Mouse (Mus musculus): ENCODE data around the gene Ndufs4. TPM values are rescaled to one million over a fixed set of nuclear protein-coding genes. Genes with fewer than 3 reads are reported as not detected.
"Not testable (repeated sequence)": the region's sequence is repeated elsewhere in the genome, so short reads cannot be mapped to it uniquely, and the experiment has no call there.

The Ndufs4 gene
- total RNA-seq, 2 experiments from 2014 or later = 365 to 413 TPM

DNA sequence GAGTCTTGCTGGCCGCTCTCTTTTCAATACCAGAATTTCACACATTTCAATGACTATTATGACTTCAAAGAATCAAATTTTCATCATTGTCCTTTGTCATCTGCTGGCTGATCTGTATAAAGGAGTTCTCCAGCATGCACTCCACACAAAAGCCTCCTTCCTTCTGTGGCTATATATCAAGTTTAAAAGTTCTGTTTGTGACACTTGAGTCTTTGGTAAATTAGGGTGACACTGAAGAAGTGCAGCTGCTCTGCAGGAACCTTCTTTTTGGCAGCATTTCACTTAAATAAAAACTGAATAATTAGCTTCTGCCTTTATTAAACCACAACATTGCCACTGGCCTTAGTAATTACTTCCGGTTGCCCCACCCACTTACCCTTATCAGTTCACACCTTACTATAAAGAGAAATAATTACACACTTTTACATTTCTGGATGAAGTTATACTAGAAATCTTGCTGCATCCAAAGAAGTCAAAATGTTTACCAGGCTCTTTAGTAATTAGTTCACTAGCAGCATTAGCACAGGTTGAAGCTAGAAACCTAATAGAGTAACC lies 68.1 kb downstream of the Ndufs4 start:
- DNase-seq = no peak

DNA sequence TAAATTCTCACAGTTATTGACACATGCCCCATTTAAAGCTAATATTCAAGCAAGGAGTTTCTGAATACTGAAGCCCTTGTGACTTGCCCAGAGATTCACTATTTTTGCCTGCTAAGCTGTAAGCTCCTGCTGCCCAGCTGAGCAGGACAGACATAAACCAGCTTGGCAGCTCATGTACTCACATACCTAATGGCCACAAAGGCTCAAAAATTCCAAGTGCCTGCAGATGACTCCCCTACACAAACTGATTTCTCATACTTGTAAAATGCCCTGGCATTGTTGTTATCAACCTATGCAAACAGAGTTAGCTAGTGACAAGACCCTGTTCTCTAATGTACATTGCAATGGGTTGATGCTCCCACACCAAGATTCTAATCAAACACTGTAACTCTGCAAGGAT lies 68.9 kb downstream of the Ndufs4 start:
- no peak for DNase-seq

DNA sequence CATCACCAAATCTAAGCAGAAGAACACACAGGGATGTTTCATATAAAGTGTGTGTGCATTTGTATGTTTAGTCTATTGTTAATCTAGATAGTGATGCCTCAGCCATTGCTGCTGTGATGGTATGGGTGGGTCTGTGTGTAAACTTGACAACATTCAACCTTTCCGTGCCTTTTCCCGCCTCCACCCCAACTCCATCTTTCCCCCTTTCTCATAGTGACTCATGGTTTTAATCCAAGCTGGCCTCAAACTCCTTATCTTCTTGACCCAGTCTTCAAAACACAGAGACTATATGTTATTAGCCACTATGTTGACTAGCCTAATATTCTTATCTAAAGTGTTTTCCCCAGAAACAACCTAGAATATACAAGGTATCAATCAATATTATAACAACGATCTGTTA lies 72.7 kb downstream of the Ndufs4 start:
- DNase-seq = no peak

DNA sequence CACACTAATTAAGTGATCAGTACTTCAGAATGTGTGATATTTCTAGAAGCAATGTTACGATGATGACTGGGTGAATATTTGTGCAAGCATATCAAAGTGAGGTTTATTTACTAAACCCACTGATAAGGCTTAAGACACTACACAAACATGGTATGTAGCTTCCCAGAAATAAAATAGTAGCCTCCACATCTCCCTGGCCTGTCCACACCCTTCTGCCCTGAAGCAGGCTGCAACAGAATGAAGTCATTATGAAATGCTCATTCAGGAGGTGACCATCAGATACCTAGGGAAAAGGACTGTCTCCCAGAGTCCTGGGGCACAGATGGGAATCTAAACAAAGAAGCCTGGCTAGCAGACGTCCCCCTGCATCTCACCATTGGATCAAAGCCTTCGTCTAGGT lies 73.1 kb downstream of the Ndufs4 start:
- no peak for DNase-seq

DNA sequence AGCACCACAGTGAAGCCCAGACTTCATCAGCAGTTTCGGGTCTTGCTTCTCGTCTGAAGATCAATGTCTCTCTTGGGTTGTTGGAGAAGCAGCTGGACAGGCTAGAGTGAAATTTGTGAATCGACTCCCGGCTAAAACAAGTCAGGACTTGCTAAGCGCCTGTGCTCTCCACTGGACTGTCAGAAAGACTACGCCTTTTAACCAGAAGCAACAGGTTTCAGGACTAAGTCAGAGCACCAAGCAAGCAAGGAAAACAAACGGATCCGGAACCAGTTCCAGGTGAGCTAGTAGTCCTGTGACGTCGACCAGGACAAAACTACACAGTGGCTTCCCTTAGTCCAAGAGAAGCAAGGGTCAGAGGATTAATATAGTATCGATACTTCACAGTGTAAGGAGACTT lies 77.5 kb downstream of the Ndufs4 start:
- DNase-seq = no peak

DNA sequence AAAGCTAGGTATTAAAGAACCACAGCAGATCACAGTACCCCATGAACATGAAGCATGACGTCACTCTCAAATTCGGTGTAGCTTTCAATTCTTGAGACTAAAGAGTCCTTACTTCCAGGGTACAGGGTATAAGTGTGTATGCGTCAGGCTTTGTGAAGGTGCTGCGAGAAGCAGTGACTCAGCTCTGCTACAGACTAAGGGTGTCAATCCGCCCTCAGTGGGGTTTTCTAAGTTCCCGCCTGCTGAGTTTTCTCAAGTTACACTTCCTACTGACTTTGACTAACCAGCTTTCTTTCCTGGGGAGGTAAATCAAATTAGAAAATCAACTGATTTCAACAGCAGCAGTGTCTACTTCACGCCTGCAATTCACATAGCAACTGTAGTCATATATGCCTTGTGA lies 83.4 kb downstream of the Ndufs4 start:
- DNase-seq = no peak

DNA sequence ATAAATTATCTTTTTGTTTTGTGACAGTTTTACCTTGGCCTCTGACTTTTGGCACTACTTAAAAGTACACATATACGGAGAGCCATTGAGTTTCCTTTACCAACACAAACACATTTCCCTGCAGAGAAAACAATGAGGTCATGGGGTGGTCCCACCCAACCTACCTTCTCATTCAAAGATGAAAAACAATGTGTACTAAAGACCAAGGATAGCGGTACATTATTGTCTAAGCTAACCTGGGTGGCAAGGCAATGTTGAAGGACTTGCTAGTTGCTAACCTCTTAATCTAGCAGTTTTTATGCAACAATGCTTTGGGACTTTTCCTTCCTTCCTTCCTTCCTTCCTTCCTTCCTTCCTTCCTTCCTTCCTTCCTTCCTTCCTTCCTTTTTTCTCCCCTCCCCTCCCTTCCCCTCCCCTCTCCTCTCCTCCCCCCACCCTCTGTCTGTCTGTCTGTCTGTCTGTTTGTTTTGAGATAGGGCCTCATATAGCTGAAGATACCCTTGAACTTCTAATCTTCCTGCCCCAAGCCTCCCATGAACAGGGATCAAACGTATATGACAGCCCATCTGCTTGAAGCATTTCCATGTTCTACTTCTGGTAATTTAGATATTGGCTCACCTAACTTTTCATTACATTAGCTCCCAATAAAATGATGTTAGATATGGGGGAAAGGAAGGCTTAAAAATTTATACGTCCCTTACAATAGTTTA lies 84.4 kb downstream of the Ndufs4 start:
- no peak for DNase-seq

DNA sequence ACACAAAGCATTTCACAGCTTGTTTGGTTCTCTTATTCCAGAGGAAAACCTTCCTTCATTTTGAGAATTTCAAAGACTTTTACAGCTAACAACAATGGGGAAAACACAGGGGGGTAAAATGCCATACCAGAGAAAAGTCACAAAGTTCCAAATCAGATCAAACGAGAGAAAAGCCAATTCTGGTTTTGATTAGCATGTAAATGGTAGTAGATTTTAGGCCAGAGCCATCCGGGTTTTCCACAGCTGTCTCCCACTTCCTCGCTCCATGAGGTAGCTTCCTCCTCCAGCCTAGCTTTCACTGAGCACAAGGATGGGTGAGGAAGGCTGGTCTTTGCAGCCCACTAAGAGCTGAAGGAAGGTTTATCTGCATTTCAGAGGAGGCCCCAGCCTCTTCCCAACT lies 90.3 kb downstream of the Ndufs4 start:
- no peak for DNase-seq

DNA sequence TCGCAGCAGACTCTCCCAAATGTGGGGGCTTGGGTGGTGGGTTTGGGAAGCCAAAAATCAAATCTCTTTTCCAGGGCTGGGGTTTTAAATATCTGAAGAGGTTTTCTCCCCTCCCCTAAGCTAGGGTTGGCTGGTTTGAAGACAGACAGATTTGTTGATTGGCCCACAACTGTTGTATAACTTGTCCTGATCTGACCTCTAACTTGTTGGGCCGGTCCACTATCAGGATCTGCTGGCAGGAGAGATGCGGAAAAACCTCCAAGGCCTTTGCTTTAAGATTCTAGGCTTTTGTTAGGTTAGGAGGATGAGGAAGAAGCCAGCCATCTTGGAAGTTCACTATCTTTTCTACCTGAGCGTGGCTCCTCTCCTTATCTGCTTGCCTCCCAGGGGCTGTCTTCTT lies 91.5 kb downstream of the Ndufs4 start:
- DNase-seq = no peak

DNA sequence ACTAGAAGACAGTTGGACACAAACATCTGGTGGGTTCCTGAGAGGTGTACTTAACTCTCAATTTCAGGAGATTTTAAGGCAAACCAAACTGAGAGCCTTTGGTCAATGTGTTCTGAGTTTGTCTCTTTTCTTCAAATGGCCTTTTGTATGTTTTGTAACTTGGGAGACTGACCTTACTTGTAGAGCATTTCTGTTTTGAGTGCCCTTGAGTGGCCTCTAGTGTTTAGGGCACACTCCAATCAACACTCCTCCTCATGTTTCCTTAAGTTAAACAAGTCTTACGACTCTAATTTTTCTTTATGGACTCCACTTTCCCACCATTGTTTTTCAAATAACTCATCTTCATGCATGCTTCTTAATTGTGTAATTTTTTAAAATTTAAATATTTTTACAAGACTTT lies 98.6 kb downstream of the Ndufs4 start:
- no peak for DNase-seq

DNA sequence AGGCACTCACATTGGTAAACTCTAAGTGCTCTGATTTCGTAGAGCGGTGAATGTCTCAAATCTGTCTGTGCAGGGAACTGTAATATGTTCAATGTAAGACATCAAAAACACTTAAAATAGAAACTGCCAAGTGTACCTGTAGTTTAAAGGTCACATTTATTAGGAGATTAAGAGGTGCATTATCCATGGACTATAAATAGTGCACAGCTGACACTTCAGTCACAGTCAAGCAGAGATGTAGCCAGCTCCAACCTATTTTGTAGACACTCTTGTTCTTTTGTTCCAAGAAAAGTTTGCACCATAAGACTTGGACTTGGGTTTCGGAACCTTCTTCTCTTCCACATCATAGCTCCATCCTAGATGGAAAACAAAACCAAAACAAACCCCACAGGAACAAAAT lies 99.5 kb downstream of the Ndufs4 start:
- no peak for DNase-seq

DNA sequence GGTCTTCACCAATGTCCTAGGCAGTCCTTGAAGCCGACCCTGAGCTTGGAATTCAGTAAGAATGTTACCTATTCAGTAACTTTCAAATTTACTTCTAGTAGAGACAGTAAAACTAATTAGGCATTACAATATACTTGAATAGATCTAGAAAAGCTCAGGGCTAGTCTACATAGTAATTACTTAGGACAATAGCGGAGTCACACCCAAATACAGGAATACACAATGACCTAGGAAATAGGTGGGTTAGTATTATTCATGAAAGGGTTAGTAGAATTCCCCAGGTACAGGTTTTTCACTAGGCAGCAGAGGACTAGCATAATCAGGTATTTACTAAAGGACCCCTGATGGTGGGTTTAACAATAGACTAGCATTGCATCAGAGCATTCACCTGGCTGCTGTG lies 109.4 kb downstream of the Ndufs4 start:
- DNase-seq = not testable (repeated sequence)

DNA sequence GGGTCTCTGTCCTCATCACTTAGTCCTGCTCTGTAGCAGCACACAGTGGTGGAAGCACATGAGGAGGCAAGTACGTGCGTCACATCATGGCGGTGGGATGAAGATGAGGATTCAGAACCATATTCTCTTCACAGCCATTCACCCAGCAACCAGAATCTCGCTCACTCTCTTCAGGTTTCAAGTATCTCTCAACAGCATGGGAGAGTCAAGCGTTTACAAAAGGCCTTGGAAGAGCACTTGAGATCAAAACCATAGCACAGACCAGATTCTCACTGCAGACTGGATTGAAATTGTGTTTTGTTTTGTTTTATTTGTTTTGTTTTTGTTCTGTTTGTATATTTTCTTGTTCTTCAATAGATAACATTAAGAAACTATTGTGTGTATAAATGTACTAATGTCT lies 110.8 kb downstream of the Ndufs4 start:
- DNase-seq = no peak

DNA sequence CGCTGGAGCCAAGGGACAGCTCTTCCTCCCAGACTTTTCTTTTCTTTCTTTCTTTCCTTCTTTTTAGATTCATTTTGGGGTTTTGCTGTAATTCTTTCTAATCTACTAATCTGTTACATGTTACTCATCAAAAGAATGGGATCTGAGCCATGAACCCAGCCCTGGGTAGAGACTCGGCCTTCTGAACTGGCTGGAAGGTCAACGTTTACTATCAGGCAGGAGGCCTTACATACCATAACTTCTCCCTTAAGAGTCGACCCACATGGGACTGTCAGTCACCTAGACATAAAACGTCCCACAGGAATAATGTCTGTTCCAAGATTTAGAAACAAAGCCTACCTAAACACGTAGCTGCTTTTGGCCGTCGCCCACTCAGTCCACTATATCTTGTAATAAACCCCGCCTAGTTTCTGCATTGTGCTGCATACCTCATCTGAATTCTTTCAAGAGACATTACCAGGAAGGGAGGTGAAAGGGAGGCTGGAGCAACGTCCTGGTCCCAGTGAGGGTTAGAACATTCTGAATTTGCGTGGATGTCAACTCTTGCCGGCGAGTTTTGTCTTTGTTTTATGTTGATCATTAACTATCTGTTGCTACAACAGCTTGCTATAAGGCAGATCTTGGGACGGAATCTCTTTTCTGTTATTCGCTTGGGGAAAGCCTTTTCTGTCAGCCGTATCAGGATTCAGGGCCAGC lies 116.5 kb downstream of the Ndufs4 start:
- no peak for DNase-seq

DNA sequence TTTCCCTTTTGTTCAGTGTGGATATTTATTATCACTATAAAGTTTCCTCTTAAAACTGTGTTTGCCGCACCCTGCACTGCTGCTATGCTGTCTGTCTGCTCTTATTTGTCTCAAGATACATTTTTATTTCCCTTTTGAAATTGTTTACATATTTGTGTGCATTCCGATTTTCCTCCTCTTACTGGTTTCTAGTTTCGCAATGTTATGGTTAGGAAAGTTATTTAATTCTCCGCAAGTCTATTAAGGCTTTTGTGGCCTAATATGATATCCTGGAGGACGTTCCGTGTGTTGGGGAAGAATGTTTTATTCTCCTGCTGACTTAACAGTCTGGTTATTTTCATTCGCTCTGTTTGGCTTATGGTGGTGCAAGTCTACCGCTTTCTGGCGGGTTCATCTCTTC lies 120.3 kb downstream of the Ndufs4 start:
- no peak for DNase-seq

DNA sequence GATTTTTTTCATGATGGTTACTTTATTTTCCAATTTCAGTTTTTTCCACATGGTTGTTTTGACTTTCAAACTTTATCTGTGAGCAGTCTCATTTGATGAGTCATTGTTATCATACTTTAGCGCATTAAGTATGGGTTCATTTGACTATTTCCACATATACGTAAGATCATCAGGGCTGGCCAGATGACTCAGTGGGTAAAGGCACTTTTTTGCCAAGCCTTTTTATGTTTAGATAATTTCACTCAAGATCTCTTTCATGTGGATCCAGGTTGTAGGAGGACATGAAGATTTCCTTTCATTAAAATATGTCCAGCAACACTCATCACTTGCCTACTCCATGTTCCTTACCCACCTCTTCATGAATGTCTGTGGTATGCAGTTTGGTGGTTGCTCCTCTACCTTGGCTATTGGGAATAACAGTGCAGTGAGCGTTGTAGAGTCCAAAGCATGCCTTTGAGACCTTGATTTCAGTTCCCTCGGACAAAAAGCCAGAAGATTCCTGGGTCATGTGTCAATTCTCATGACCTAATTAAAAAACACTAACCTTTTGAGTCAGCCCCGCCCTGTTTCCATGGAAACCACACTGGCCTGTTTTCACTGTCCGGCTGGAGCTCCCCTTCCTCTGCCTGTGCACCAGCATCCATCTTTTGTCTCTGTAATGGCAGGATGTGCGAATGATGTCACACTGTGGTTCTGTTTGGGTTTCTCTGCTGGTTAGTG lies 127.4 kb downstream of the Ndufs4 start:
- DNase-seq = no peak

DNA sequence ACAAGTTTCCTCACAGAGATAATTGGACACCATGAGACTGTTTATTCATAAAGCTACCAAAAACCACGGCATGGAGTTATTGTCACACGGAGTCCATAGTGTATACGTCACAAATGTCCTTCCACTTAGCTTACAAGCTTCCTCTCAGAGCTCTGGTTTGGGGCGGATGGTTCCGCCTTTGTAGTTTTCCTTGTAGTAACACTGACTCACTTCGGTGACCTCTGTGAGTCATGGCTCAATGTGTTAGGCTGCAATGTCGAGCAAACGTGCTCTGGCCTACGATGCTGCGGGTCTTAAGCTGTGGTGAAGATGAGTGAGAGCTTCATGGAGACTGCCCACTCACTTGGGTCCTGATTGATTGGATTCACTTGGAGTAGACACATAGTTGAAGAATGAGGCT lies 133.4 kb downstream of the Ndufs4 start:
- no peak for DNase-seq

Other genes with a start within 250 kb of the Ndufs4 start
- under 1 TPM; 0.74 to 0.88 TPM for gene Fst, start 70.7 kb upstream of the Ndufs4 start, total RNA-seq (2021)